Mouse (Mus musculus): ENCODE data around the gene Cdca7l. TPM values are rescaled to one million over a fixed set of nuclear protein-coding genes. Genes with fewer than 3 reads are reported as not detected.

The Cdca7l gene
- 1 to 10 TPM; 4.0 to 4.7 TPM for total RNA-seq (2023)

GRCm38 (mm10) chr12:117803989-117804388 lies at the start of gene Cdca7l:
Gene Cdca7l, plus strand, starts transcription at chr12:117804289.

Data from monocyte, adult 59 days (primary cell).